Mouse (Mus musculus) midbrain, embryonic 11.5 days (tissue): ENCODE results near the gene Nol4l. TPM values are rescaled to one million over a fixed set of nuclear protein-coding genes. Genes with fewer than 3 reads are reported as not detected.

ENCODE experiments used
- ATAC-seq: fragments of 200-750 bp; cut with Nextera tagmentation; 2 replicates; pipeline ENCODE4 v1.8.0; 2017; ENCODE audit warnings: moderate TSS enrichment, moderate library complexity; ENCODE audit not compliant: low FRiP score
- DNase-seq: peaks from one replicate; pipeline ENCODE4 v3.0.0; 2015; ENCODE audit warnings: low spot score; ENCODE audit errors: missing footprints
- H3K27ac ChIP-seq: fragments of 300-500 bp; sonication (generic); 2 replicates; pipeline ENCODE4 v1.5.1; 2014; ENCODE audit warnings: low read depth, low read length
- H3K27me3 ChIP-seq: fragments of 300-500 bp; sonication (generic); 2 replicates; pipeline ENCODE4 v1.6.1; 2014; ENCODE audit warnings: mild to moderate bottlenecking, low read length, moderate library complexity, mixed read lengths; ENCODE audit not compliant: control insufficient read depth, insufficient read depth
- H3K36me3 ChIP-seq: fragments of 300-500 bp; sonication (generic); 2 replicates; pipeline ENCODE4 v1.6.1; 2014; ENCODE audit warnings: mild to moderate bottlenecking, low read length, moderate library complexity, mixed read lengths; ENCODE audit not compliant: control insufficient read depth, insufficient read depth
- H3K4me1 ChIP-seq: fragments of 300-500 bp; sonication (generic); 2 replicates; pipeline ENCODE4 v1.6.1; 2014; ENCODE audit warnings: low read length; ENCODE audit not compliant: control insufficient read depth, insufficient read depth
- H3K4me2 ChIP-seq: fragments of 300-500 bp; sonication (generic); 2 replicates; pipeline ENCODE4 v1.6.1; 2014; ENCODE audit warnings: mild to moderate bottlenecking, moderate library complexity
- H3K4me3 ChIP-seq: fragments of 300-500 bp; sonication (generic); 2 replicates; pipeline ENCODE4 v1.5.1; 2014; ENCODE audit warnings: low read depth, low read length
- H3K9ac ChIP-seq: fragments of 300-500 bp; sonication (generic); 2 replicates; pipeline ENCODE4 v1.6.1; 2014; ENCODE audit warnings: low read length
- H3K9me3 ChIP-seq: fragments of 300-500 bp; sonication (generic); 2 replicates; pipeline ENCODE4 v1.6.1; 2016; ENCODE audit warnings: low read length; ENCODE audit not compliant: control insufficient read depth
- WGBS: fragments of 180-500 bp; shearing (Covaris S2); extraction: QIAGEN DNeasy Blood & Tissue Kit; methylation state at CpG from one replicate; pipeline ENCODE4 v1.1.7; 2014; 5-methylcytosine and 5-hydroxymethylcytosine counted together
- polyA plus RNA-seq: library from polyadenylated mRNA; unstranded; fragments of >200 nt; fragmentation: Nextera tagmentation; extraction: Ambion mirVana; gene quantifications from 2 replicates; pipeline ENCODE4 v1.2.1, GENCODE M21; 2014

Nol4l gene
- polyA plus RNA-seq, 1 experiment from 2014 or later, result 19.9 TPM

- peak; percentile 87 for DNase-seq
- Histone ChIP-seq H3K27ac (0 out of 2 replicates have a peak overlapping the region, but pooled peaks have one; percentile 9), H3K9me3 (no peaks in the 10 kb centered on the region), H3K4me3 (no peak overlapping the region), H3K4me1 (peaks cover 55% of the 10 kb centered on the region), H3K9ac (peak overlapping the region; percentile 22; the same call in 1 of the 2 replicates), H3K4me2 (no peak overlapping the region), H3K36me3 (no peaks in the 10 kb centered on the region), H3K27me3 (peaks cover 33% of the 10 kb centered on the region)
- 37% methylated on average over 9 of the region's 9 CpGs for WGBS
- no peak for ATAC-seq
Measured at GRCm38 (mm10) chr2:153494293-153494811, 35.4 kb downstream of the Nol4l start.

- Histone ChIP-seq H3K36me3 (no peaks in the 10 kb centered on the region), H3K9ac (0 out of 2 replicates have a peak overlapping the region, but pooled peaks have one; percentile 22), H3K27me3 (peaks cover 33% of the 10 kb centered on the region), H3K4me2 (no peak overlapping the region), H3K4me1 (peaks cover 55% of the 10 kb centered on the region), H3K4me3 (no peak overlapping the region), H3K27ac (peak overlapping the region; percentile 55; the same call in 1 of the 2 replicates), H3K9me3 (no peaks in the 10 kb centered on the region)
- DNase-seq, result no peak
- WGBS, result 16% methylated on average over 6 of the region's 6 CpGs
- ATAC-seq, result no peak
Measured at GRCm38 (mm10) chr2:153493781-153494292, 35.9 kb downstream of the Nol4l start.

- no peaks in the 10 kb centered on the region for H3K36me3 ChIP-seq
- H3K9me3 ChIP-seq, result no peaks in the 10 kb centered on the region
- peak overlapping the region; percentile 55 for H3K27ac ChIP-seq
- peak overlapping the region; percentile 53 for H3K9ac ChIP-seq
- DNase-seq (no peak), ATAC-seq (no peak)
- H3K27me3 ChIP-seq, result peaks cover 33% of the 10 kb centered on the region
- 24% methylated on average over 2 of the region's 2 CpGs for WGBS
- H3K4me2 ChIP-seq, result peak overlapping the region; percentile 68
- H3K4me3 ChIP-seq, result peak overlapping the region; percentile 47; the same call in 1 of the 2 replicates
- H3K4me1 ChIP-seq, result peaks cover 55% of the 10 kb centered on the region
Measured at GRCm38 (mm10) chr2:153493393-153493731, 36.4 kb downstream of the Nol4l start.

GRCm38 (mm10) chr2:153492573-153493392 is 37.0 kb downstream of the Nol4l start, which contains the start of gene 4930404H24Rik:
Gene 4930404H24Rik (plus strand): TSS chr2:153492790.
- Histone ChIP-seq H3K4me1 (peaks cover 52% of the 10 kb centered on the region), H3K27ac (peak within 1 kb of the TSS; percentile 55), H3K9ac (peak within 1 kb of the TSS; percentile 53), H3K27me3 (peaks cover 33% of the 10 kb centered on the region), H3K4me2 (peak within 1 kb of the TSS; percentile 68), H3K4me3 (peak within 1 kb of the TSS; percentile 47), H3K9me3 (no peaks in the 10 kb centered on the region), H3K36me3 (no peaks in the 10 kb centered on the region)
- under 1% methylated on average over 61 of the region's 83 CpGs for WGBS
- ATAC-seq (peak; percentile 88), DNase-seq (peak; percentile 98)

- no peaks in the 10 kb centered on the region for H3K9me3 ChIP-seq
- peak overlapping the region; percentile 47 for H3K4me3 ChIP-seq
- H3K27me3 ChIP-seq, result peaks cover 33% of the 10 kb centered on the region
- H3K4me1 ChIP-seq, result peaks cover 46% of the 10 kb centered on the region
- peak overlapping the region; percentile 55 for H3K27ac ChIP-seq
- WGBS, result 2% methylated on average over 20 of the region's 24 CpGs
- peak overlapping the region; percentile 53 for H3K9ac ChIP-seq
- DNase-seq (no peak), ATAC-seq (peak; percentile 59)
- H3K4me2 ChIP-seq, result peak overlapping the region; percentile 68
- H3K36me3 ChIP-seq, result no peaks in the 10 kb centered on the region
Measured at GRCm38 (mm10) chr2:153492179-153492517, 37.6 kb downstream of the Nol4l start.

GRCm38 (mm10) chr2:153491512-153492178 is 38.1 kb downstream of the Nol4l start:
- Histone ChIP-seq H3K9ac (peak overlapping the region; percentile 53), H3K9me3 (no peaks in the 10 kb centered on the region), H3K27ac (peak overlapping the region; percentile 55), H3K36me3 (no peaks in the 10 kb centered on the region), H3K4me2 (peak overlapping the region; percentile 68), H3K27me3 (peaks cover 33% of the 10 kb centered on the region), H3K4me1 (peaks cover 41% of the 10 kb centered on the region), H3K4me3 (peak overlapping the region; percentile 47)
- WGBS, result 8% methylated on average over 18 of the region's 18 CpGs
- DNase-seq (no peak), ATAC-seq (peak; percentile 7; the same call in 1 of the 2 replicates)

GRCm38 (mm10) chr2:153490940-153491339 is 38.8 kb downstream of the Nol4l start:
- ATAC-seq (no peak), DNase-seq (no peak)
- H3K27ac ChIP-seq, result no peak overlapping the region
- H3K9me3 ChIP-seq, result no peaks in the 10 kb centered on the region
- WGBS, result 19% methylated on average over 5 of the region's 5 CpGs
- H3K4me1 ChIP-seq, result peaks cover 34% of the 10 kb centered on the region
- H3K27me3 ChIP-seq, result peaks cover 32% of the 10 kb centered on the region
- 0 out of 2 replicates have a peak overlapping the region, but pooled peaks have one; percentile 4 for H3K4me2 ChIP-seq
- no peaks in the 10 kb centered on the region for H3K36me3 ChIP-seq
- H3K4me3 ChIP-seq, result no peak overlapping the region
- H3K9ac ChIP-seq, result no peak overlapping the region

- Histone ChIP-seq H3K36me3 (no peaks in the 10 kb centered on the region), H3K4me2 (no peak overlapping the region), H3K27ac (no peak overlapping the region), H3K27me3 (peaks cover 30% of the 10 kb centered on the region), H3K9me3 (no peaks in the 10 kb centered on the region), H3K4me3 (no peak overlapping the region), H3K4me1 (peaks cover 33% of the 10 kb centered on the region), H3K9ac (no peak overlapping the region)
- ATAC-seq (no peak), DNase-seq (no peak)
- 81% methylated on average over 1 of the region's 1 CpGs for WGBS
Measured at GRCm38 (mm10) chr2:153490116-153490515, 39.7 kb downstream of the Nol4l start.
